Mouse (Mus musculus) skeletal muscle tissue, postnatal 0 days (tissue): ENCODE data around the gene Sf3b4. TPM values are rescaled to one million over a fixed set of nuclear protein-coding genes. Genes with fewer than 3 reads are reported as not detected.

Source experiments
- microRNA-seq, 2 experiments: library from miRNA; unstranded; fragments of <30 nt; microRNA quantifications; one replicate each; pipeline ENCODE4; 2016
- polyA plus RNA-seq: library from polyadenylated mRNA; unstranded; fragments of >200 nt; fragmentation: Nextera tagmentation; extraction: Ambion mirVana; gene quantifications from 2 replicates; pipeline ENCODE4 v1.2.1, GENCODE M21; 2015

The Sf3b4 gene
- polyA plus RNA-seq = 39.7 and 47.5 TPM in 2 replicates

GRCm38 (mm10) chr3:96172197-96173178 is at the start of gene Sf3b4:
Gene Sf3b4, plus strand, starts transcription at chr3:96172332.

DNA sequence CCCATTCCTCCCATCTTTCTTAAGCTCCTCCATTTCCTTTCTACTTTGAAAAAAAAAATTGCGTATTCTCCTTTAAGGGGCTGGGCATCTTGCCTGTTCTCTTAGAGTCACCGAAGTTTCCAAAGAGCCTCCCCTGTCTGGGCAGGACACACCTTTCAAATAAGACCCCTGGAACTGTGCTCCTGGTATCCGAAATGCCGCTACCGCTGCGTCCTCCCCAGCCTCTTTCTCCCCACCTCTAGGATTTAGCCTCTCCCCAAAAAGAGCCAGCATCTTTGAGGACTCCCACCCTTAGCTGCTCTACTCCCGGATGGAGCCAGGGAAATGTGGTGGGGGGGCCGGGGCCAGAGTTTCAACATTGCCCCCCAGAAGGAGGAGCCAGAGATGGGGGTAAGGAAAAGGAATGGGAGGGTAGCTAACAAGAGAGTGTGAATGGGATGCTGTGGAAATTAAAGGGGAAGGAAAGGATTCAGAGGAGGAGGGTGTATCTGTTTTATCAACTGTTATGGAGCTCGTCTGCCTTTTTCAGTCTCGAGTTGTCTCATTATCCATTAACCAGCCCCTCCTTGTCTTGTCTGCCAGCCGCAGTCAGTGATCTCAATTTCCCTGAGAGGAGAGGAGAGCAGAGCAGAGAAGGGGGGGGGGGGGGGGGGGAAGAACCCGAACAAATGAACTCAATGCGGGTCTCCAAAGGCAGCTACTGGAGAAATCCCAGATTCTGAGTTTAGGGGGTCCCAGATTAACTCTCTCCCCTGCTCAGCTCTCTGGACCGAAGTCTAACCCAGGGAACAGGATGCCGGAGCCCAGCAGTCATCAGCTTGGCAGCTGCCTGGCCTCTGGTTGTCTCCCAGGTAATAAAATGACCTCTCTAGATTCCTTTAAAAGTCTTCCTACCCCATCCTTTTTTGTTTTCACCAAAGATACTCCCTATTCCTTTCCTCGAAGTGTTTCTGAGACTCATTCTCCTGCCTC is 10.0 kb upstream of the Sf3b4 start, which contains the start of gene Mtmr11:
Gene Mtmr11 (plus strand): TSS at position 136 of the 972 bp plus-strand sequence.

GRCm38 (mm10) chr3:96180727-96181477 is 8.8 kb downstream of the Sf3b4 start, which contains the start of gene Sv2a:
Gene Sv2a, plus strand, starts transcription at chr3:96181151.

GRCm38 (mm10) chr3:96219661-96220130 is 47.6 kb downstream of the Sf3b4 start, which contains the start of the genes Bola1 and Hist2h2ab:
Gene Bola1, minus strand, starts transcription at chr3:96219709.
Gene Hist2h2ab, plus strand, starts transcription at chr3:96219865.

DNA sequence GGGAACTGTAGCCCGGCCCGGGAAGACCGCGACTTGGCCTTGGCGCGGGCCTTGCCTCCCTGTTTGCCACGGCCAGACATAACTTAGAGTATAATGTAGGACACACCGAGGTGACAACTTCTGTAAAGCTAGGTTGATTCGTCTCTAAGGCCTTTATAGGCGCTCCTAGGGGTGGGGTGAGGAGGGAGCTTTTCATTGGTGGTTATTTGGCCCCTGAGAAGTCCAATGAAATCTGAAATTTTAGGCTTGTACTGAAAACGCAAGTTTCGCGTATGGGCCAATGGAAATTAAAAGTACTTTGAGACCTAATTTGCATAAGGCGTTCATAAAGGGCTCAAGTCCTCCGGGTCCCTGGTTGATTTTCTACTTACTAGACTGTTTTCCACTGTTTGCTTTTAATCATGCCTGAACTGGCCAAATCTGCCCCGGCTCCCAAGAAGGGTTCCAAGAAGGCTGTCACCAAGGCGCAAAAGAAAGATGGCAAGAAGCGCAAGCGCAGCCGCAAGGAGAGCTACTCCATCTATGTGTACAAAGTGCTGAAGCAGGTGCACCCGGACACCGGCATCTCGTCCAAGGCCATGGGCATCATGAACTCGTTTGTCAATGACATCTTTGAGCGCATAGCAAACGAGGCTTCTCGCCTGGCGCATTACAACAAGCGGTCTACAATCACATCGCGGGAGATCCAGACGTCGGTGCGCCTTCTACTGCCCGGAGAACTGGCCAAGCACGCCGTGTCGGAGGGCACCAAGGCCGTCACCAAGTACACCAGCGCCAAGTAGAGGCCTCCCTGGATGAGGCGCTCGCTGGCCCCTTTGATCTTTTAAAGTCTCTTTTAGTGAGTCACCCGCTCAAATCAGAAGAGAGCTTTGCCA is 48.9 kb downstream of the Sf3b4 start, which contains the start of the genes Hist2h2ac and Hist2h2be:
Gene Hist2h2ac (minus strand): TSS at position 116 of the 875 bp plus-strand sequence.
Gene Hist2h2be (plus strand): TSS at position 355 of the 875 bp plus-strand sequence.

Small RNAs within 50 kb of the gene (microRNA-seq; reads per million reads assigned to microRNA genes)
- gene Gm44492 = 0 to 0.10 reads per million in 2 experiments

Other genes with a start within 250 kb of the Sf3b4 start
- gene Anp32e, start 243.1 kb upstream of the Sf3b4 start, polyA plus RNA-seq = 83.9 and 101 TPM in 2 replicates
- gene Plekho1, start 176.3 kb upstream of the Sf3b4 start, polyA plus RNA-seq = 77.5 and 80.0 TPM in 2 replicates
- 26.6 and 29.7 TPM in 2 replicates for gene Vps45, start 113.9 kb upstream of the Sf3b4 start, polyA plus RNA-seq
- 20.5 and 21.8 TPM in 2 replicates for gene Otud7b, start 67.8 kb upstream of the Sf3b4 start, polyA plus RNA-seq
- 8.6 and 10.7 TPM in 2 replicates for gene Mtmr11, start 10.3 kb upstream of the Sf3b4 start, polyA plus RNA-seq
- 0.71 and 0.97 TPM in 2 replicates for gene Sv2a, start 8.8 kb downstream of the Sf3b4 start, polyA plus RNA-seq
- gene Bola1, start 47.4 kb downstream of the Sf3b4 start, polyA plus RNA-seq = 47.6 and 49.2 TPM in 2 replicates
- gene Hist2h2ab, start 47.5 kb downstream of the Sf3b4 start, polyA plus RNA-seq = 0.63 TPM in 1 of 2 replicates, not detected in the other
- gene Hist2h2ac, start 48.5 kb downstream of the Sf3b4 start, polyA plus RNA-seq = 2.5 and 2.6 TPM in 2 replicates
- gene Hist2h2be, start 48.8 kb downstream of the Sf3b4 start, polyA plus RNA-seq = 1.4 and 1.6 TPM in 2 replicates
- gene Hist2h3c2, start 66.8 kb downstream of the Sf3b4 start, polyA plus RNA-seq = 4.7 and 4.9 TPM in 2 replicates
- gene Hist2h2aa2, start 67.9 kb downstream of the Sf3b4 start, polyA plus RNA-seq = 149 and 171 TPM in 2 replicates
- 42.9 and 46.5 TPM in 2 replicates for gene Hist2h2aa1, start 73.2 kb downstream of the Sf3b4 start, polyA plus RNA-seq
- gene Hist2h3c1, start 74.4 kb downstream of the Sf3b4 start, polyA plus RNA-seq = 0.76 TPM in 1 of 2 replicates, not detected in the other
- 2.2 and 6.7 TPM in 2 replicates for gene Hist2h4, start 91.0 kb downstream of the Sf3b4 start, polyA plus RNA-seq
- gene Hist2h3b, start 96.3 kb downstream of the Sf3b4 start, polyA plus RNA-seq = 10.9 and 17.3 TPM in 2 replicates
- 3.3 and 4.0 TPM in 2 replicates for gene Hist2h2bb, start 97.4 kb downstream of the Sf3b4 start, polyA plus RNA-seq
- gene Fcgr1, start 121.6 kb downstream of the Sf3b4 start, polyA plus RNA-seq = 3.3 and 4.7 TPM in 2 replicates